Mouse (Mus musculus): Measurements from ENCODE around the gene Ranbp17. TPM values are rescaled to one million over a fixed set of nuclear protein-coding genes. Genes with fewer than 3 reads are reported as not detected.

Ranbp17 gene
- polyA plus RNA-seq (2015; fragmentation: Nextera tagmentation; extraction: Ambion mirVana): 5.3 and 9.4 TPM in 2 replicates

- ATAC-seq: peak; percentile 90
- Histone ChIP-seq H3K4me3 (replicated peaks; ENCODE audit: low read length) (peak within 1 kb of the TSS; percentile 61), H3K9me3 (ENCODE audit: control insufficient read depth, low read length) (no peaks in the 10 kb centered on the region), H3K27me3 (replicated peaks; ENCODE audit: control insufficient read depth, insufficient read depth, low read length) (no peaks in the 10 kb centered on the region), H3K9ac (replicated peaks; ENCODE audit: low read depth, low read length) (peak within 1 kb of the TSS; percentile 70), H3K4me2 (ENCODE audit: low read length) (peak within 1 kb of the TSS; percentile 75), H3K27ac (ENCODE audit: low read length) (peak within 1 kb of the TSS; percentile 72), H3K36me3 (ENCODE audit: control insufficient read depth, insufficient read depth) (no peaks in the 10 kb centered on the region), H3K4me1 (replicated peaks; ENCODE audit: control insufficient read depth, insufficient read depth, low read length) (peaks cover 4% of the 10 kb centered on the region; the same call in 1 of the 2 replicates)
- WGBS: 2% methylated on average over 50 of the region's 72 CpGs
These were observed at the start of gene Ranbp17 for GRCm38 (mm10) chr11:33513376-33513991. Gene Ranbp17, minus strand, starts transcription at chr11:33513746.

GRCm38 (mm10) chr11:33554123-33554522 is 40.6 kb upstream of the Ranbp17 start:
- Histone ChIP-seq H3K27ac (ENCODE audit: low read length) (no peak overlapping the region), H3K9ac (replicated peaks; ENCODE audit: low read depth, low read length) (no peak overlapping the region), H3K27me3 (replicated peaks; ENCODE audit: control insufficient read depth, insufficient read depth, low read length) (no peaks in the 10 kb centered on the region), H3K36me3 (ENCODE audit: control insufficient read depth, insufficient read depth) (no peaks in the 10 kb centered on the region), H3K4me1 (replicated peaks; ENCODE audit: control insufficient read depth, insufficient read depth, low read length) (no peaks in the 10 kb centered on the region), H3K9me3 (ENCODE audit: control insufficient read depth, low read length) (no peaks in the 10 kb centered on the region), H3K4me3 (replicated peaks; ENCODE audit: low read length) (no peak overlapping the region), H3K4me2 (ENCODE audit: low read length) (no peak overlapping the region)
- ATAC-seq: no peak
- 83% methylated on average over 8 of the region's 8 CpGs for WGBS

- Histone ChIP-seq H3K27me3 (replicated peaks; ENCODE audit: control insufficient read depth, insufficient read depth, low read length) (no peaks in the 10 kb centered on the region), H3K36me3 (ENCODE audit: control insufficient read depth, insufficient read depth) (no peaks in the 10 kb centered on the region), H3K9me3 (ENCODE audit: control insufficient read depth, low read length) (no peaks in the 10 kb centered on the region), H3K9ac (replicated peaks; ENCODE audit: low read depth, low read length) (no peak overlapping the region), H3K4me1 (replicated peaks; ENCODE audit: control insufficient read depth, insufficient read depth, low read length) (no peaks in the 10 kb centered on the region), H3K4me2 (ENCODE audit: low read length) (no peak overlapping the region), H3K4me3 (replicated peaks; ENCODE audit: low read length) (no peak overlapping the region), H3K27ac (ENCODE audit: low read length) (no peak overlapping the region)
- WGBS: 70% methylated on average over 14 of the region's 14 CpGs
- no peak for ATAC-seq
These were observed 37.5 kb upstream of the Ranbp17 start for GRCm38 (mm10) chr11:33550861-33551560.

GRCm38 (mm10) chr11:33547386-33547785 is 33.8 kb upstream of the Ranbp17 start:
- Histone ChIP-seq H3K4me3 (replicated peaks; ENCODE audit: low read length) (no peak overlapping the region), H3K4me2 (ENCODE audit: low read length) (no peak overlapping the region), H3K9ac (replicated peaks; ENCODE audit: low read depth, low read length) (no peak overlapping the region), H3K27ac (ENCODE audit: low read length) (no peak overlapping the region), H3K9me3 (ENCODE audit: control insufficient read depth, low read length) (no peaks in the 10 kb centered on the region), H3K36me3 (ENCODE audit: control insufficient read depth, insufficient read depth) (no peaks in the 10 kb centered on the region), H3K4me1 (replicated peaks; ENCODE audit: control insufficient read depth, insufficient read depth, low read length) (no peaks in the 10 kb centered on the region), H3K27me3 (replicated peaks; ENCODE audit: control insufficient read depth, insufficient read depth, low read length) (no peaks in the 10 kb centered on the region)
- 78% methylated on average over 2 of the region's 2 CpGs for WGBS
- ATAC-seq: no peak

GRCm38 (mm10) chr11:33544945-33545344 is 31.4 kb upstream of the Ranbp17 start:
- ATAC-seq: no peak
- 96% methylated on average over 2 of the region's 2 CpGs for WGBS
- no peaks in the 10 kb centered on the region for H3K9me3 ChIP-seq (ENCODE audit: control insufficient read depth, low read length)
- no peak overlapping the region for H3K9ac ChIP-seq (replicated peaks; ENCODE audit: low read depth, low read length)
- H3K4me2 ChIP-seq (ENCODE audit: low read length): no peak overlapping the region
- H3K4me1 ChIP-seq (replicated peaks; ENCODE audit: control insufficient read depth, insufficient read depth, low read length): no peaks in the 10 kb centered on the region
- no peak overlapping the region for H3K4me3 ChIP-seq (replicated peaks; ENCODE audit: low read length)
- H3K27me3 ChIP-seq (replicated peaks; ENCODE audit: control insufficient read depth, insufficient read depth, low read length): no peaks in the 10 kb centered on the region
- no peak overlapping the region for H3K27ac ChIP-seq (ENCODE audit: low read length)
- no peaks in the 10 kb centered on the region for H3K36me3 ChIP-seq (ENCODE audit: control insufficient read depth, insufficient read depth)

GRCm38 (mm10) chr11:33544121-33544520 is 30.6 kb upstream of the Ranbp17 start:
- Histone ChIP-seq H3K4me2 (ENCODE audit: low read length) (no peak overlapping the region), H3K27ac (ENCODE audit: low read length) (no peak overlapping the region), H3K36me3 (ENCODE audit: control insufficient read depth, insufficient read depth) (no peaks in the 10 kb centered on the region), H3K27me3 (replicated peaks; ENCODE audit: control insufficient read depth, insufficient read depth, low read length) (no peaks in the 10 kb centered on the region), H3K9me3 (ENCODE audit: control insufficient read depth, low read length) (no peaks in the 10 kb centered on the region), H3K9ac (replicated peaks; ENCODE audit: low read depth, low read length) (no peak overlapping the region), H3K4me3 (replicated peaks; ENCODE audit: low read length) (no peak overlapping the region), H3K4me1 (replicated peaks; ENCODE audit: control insufficient read depth, insufficient read depth, low read length) (no peaks in the 10 kb centered on the region)
- ATAC-seq: no peak
- WGBS: 64% methylated on average over 11 of the region's 11 CpGs

- no peak overlapping the region for H3K4me2 ChIP-seq (ENCODE audit: low read length)
- no peaks in the 10 kb centered on the region for H3K27me3 ChIP-seq (replicated peaks; ENCODE audit: control insufficient read depth, insufficient read depth, low read length)
- WGBS: 38% methylated on average over 5 of the region's 5 CpGs
- no peaks in the 10 kb centered on the region for H3K4me1 ChIP-seq (replicated peaks; ENCODE audit: control insufficient read depth, insufficient read depth, low read length)
- H3K36me3 ChIP-seq (ENCODE audit: control insufficient read depth, insufficient read depth): no peaks in the 10 kb centered on the region
- H3K27ac ChIP-seq (ENCODE audit: low read length): no peak overlapping the region
- ATAC-seq: no peak
- no peak overlapping the region for H3K9ac ChIP-seq (replicated peaks; ENCODE audit: low read depth, low read length)
- no peak overlapping the region for H3K4me3 ChIP-seq (replicated peaks; ENCODE audit: low read length)
- no peaks in the 10 kb centered on the region for H3K9me3 ChIP-seq (ENCODE audit: control insufficient read depth, low read length)
These were observed 24.0 kb upstream of the Ranbp17 start for GRCm38 (mm10) chr11:33537390-33538125.

GRCm38 (mm10) chr11:33536636-33537035 is 23.1 kb upstream of the Ranbp17 start:
- H3K27ac ChIP-seq (ENCODE audit: low read length): no peak overlapping the region
- no peaks in the 10 kb centered on the region for H3K4me1 ChIP-seq (replicated peaks; ENCODE audit: control insufficient read depth, insufficient read depth, low read length)
- WGBS: 93% methylated on average over 3 of the region's 3 CpGs
- no peak overlapping the region for H3K4me2 ChIP-seq (ENCODE audit: low read length)
- no peak for ATAC-seq
- H3K36me3 ChIP-seq (ENCODE audit: control insufficient read depth, insufficient read depth): no peaks in the 10 kb centered on the region
- no peaks in the 10 kb centered on the region for H3K9me3 ChIP-seq (ENCODE audit: control insufficient read depth, low read length)
- H3K9ac ChIP-seq (replicated peaks; ENCODE audit: low read depth, low read length): no peak overlapping the region
- no peaks in the 10 kb centered on the region for H3K27me3 ChIP-seq (replicated peaks; ENCODE audit: control insufficient read depth, insufficient read depth, low read length)
- no peak overlapping the region for H3K4me3 ChIP-seq (replicated peaks; ENCODE audit: low read length)

- H3K4me2 ChIP-seq (ENCODE audit: low read length): no peak overlapping the region
- H3K9me3 ChIP-seq (ENCODE audit: control insufficient read depth, low read length): no peaks in the 10 kb centered on the region
- H3K9ac ChIP-seq (replicated peaks; ENCODE audit: low read depth, low read length): no peak overlapping the region
- 93% methylated on average over 4 of the region's 4 CpGs for WGBS
- no peak overlapping the region for H3K4me3 ChIP-seq (replicated peaks; ENCODE audit: low read length)
- H3K27ac ChIP-seq (ENCODE audit: low read length): no peak overlapping the region
- ATAC-seq: no peak
- no peaks in the 10 kb centered on the region for H3K27me3 ChIP-seq (replicated peaks; ENCODE audit: control insufficient read depth, insufficient read depth, low read length)
- no peaks in the 10 kb centered on the region for H3K4me1 ChIP-seq (replicated peaks; ENCODE audit: control insufficient read depth, insufficient read depth, low read length)
- H3K36me3 ChIP-seq (ENCODE audit: control insufficient read depth, insufficient read depth): no peaks in the 10 kb centered on the region
These were observed 21.0 kb upstream of the Ranbp17 start for GRCm38 (mm10) chr11:33534541-33534940.

All from forebrain, embryonic 16.5 days (tissue).